Mouse (Mus musculus): ENCODE results near the gene Bach2. TPM values are rescaled to one million over a fixed set of nuclear protein-coding genes. Genes with fewer than 3 reads are reported as not detected.
A peak's percentile ranks its signal among the peaks of the same experiment; 100 is the strongest.

Gene Bach2
- total RNA-seq, 2 experiments from 2014 or later = 15.1 to 16.1 TPM

DNA sequence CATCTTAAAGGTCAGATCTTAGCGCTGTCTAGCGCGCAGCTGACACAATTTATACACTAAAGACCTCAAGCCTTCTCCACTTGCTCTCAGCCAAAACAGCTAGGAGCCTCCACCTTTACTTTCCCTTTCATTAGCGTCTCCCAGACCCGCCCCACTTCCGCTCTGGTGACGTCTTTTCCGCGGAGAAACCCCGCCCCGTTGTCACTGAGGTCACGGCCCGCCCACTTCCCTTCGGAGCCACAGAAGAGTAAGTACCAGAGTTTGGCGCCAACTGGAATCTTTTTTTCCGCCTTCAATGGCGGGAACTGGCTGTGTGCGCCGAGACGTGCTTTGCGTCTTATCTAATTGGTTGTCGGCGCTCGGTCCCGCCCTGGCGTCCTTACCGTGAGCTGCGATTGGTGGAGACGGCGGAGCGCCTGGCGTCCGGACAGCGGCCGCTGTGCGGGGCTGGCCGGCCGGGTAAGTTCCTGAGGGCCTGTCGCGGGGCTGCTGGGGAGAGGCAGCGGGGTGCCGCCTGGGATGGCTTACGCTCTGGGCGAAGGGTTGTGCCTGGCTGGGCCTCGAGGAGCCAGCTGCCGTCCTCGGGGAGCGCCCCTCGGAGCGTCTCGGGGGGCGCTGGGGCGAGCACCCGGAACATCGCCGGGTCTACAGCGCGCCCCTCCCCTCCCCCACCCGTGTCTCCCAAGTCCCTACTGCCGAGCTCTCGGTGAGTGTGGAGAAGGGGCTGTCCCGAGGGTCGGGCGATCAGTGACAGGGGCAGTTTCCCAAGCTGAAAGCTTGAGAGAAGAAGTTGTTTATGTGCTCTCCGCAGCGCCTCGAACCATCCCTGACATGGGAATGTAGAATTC lies 376.7 kb downstream of the Bach2 start, which contains the start of gene Casp8ap2:
Gene Casp8ap2 (plus strand): TSS at position 418 of the 848 bp plus-strand sequence.
- DNase-seq (ENCODE audit: low spot score in 2 of 2) = peak; percentile 94 to 96

DNA sequence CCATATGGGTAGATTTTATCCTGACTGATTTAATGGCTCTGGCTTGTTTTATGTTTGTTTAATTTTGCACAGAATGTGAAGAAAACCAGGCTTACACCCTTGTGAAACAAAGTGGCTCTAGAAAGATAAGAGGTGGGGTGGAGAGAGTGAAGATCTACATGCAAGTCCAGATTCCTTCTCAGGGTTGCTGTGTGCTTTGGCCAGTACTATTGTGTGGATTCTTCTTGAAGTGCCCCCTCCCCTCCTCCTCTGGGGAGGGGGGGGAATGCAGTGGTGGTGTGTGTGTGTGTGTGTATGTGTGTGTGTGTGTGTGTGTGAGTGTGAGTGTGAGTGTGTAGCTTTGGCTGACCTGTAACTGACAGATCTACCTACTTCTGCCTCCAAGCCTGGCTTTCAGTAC lies 383.0 kb downstream of the Bach2 start:
- no peak for DNase-seq (ENCODE audit: low spot score in 2 of 2)

Data from gastrocnemius, postnatal 4 days (tissue).